Mouse (Mus musculus) A20 (cell line): ENCODE measurements around the gene Cngb1.

Source experiments
- DNase-seq: peaks from one replicate; pipeline ENCODE4 v3.0.0-alpha.2; 2011; ENCODE audit warnings: low read depth, low spot score

Gene Cngb1

DNA sequence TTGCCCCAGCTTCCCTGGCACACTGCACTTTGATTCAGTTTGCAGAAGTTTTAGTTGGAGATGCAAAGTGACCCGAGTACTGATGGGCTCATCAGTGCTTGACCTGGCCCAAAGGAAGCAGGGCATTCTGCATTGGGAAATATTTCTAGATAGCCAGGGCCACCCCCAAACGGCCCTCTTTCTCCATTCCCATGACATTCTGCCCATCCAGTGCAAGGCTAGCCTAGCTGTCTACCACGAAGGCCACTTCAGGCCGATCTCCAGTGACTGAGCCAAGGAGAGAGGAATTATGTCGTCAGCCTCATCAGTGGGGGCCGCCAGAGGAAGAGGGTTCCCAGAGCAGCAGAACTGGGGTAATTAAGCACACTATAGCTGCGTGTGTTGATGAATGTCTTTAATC lies 104.9 kb downstream of the Cngb1 start:
- DNase-seq, result no peak

- DNase-seq, result no peak
Observed at GRCm38 (mm10) chr8:95200001-95200405, 106.4 kb downstream of the Cngb1 start.

DNA sequence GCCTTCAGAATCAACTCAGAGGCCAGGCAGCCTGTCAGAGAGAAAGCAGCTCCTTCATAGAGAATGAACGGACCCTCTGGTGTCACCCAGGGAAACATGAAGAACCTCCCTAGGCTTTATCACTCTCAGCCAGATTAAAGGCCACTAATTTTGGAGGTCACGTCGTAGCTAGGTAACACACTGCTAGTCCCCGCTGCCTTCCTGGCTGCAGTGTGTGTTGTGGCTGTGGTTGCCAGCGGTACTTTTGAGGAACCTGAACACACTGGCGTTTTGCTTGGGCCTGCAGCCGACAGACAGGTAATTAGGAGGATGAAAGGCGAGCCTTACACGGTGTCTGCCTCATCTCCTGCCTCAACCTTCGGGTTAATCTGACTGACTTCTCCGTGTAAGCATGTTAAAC lies 110.7 kb downstream of the Cngb1 start:
- DNase-seq, result no peak

- no peak for DNase-seq
Observed at GRCm38 (mm10) chr8:95191497-95192175, 114.7 kb downstream of the Cngb1 start.
